ENCODE assay signal across 8 mouse cellular contexts in the genomic region with DNA sequence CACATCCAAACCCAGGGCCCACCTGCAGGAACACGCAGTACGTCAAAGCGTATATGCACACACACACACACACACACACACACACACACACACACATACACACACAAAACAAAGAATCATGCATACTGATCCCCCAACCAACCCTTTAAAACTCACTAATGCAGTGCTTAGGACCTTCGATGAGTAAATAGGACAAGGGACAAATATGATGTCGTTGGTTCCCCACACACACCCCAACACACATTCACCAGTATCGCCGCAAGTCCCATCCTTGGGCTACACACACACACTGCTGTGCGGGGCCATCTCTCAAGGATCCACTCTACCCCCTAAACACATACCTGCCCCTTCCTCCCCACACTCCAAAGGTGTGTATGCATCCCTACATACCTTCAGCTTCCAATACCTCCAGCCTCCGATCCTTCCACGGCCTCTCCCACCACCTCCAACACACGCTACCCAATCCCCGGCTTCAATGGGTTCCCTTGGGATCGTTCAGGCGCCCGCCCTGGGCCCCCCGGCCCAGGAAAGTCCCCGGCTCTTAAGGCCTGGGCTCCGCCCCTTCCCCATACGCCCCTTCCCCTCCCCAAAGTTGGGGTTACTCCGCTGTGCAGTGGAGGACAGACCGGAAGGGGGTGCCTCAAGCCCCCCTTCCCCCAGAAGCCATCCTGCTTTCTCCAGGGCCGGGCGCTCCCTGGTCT. TPM values are rescaled to one million over a fixed set of nuclear protein-coding genes. Genes with fewer than 3 reads are reported as not detected.
A peak's percentile ranks its signal among the peaks of the same experiment; 100 is the strongest.
DNase-seq lines count a peak whose midpoint lies in the region; ATAC-seq lines count a peak whose summit lies in the region.
"Had no signal": no experiment of that assay in that cellular context is flagged by ENCODE, and none has a peak within 500 bp of the region (broad histone marks: within the 10 kb centered on the region; RNA-seq: fewer than 3 reads in every experiment).

No protein-coding gene starts in this region.

- peak; percentile 54 for ATAC-seq in granulocyte monocyte progenitor cell, adult 5-6 weeks (replicated peaks; ENCODE audit: poor library complexity, severe bottlenecking)
- ATAC-seq in liver, embryonic 11.5 days (replicated peaks; ENCODE audit: low FRiP score) = peak; percentile 39

- H3K4me1 ChIP-seq in liver, embryonic 11.5 days (replicated peaks; ENCODE audit: control insufficient read depth, insufficient read depth, low read length) = peaks cover 13% of the 10 kb centered on the region

- H3K9me3 ChIP-seq in liver, embryonic 11.5 days (ENCODE audit: control insufficient read depth, low read length) = no peaks in the 10 kb centered on the region

- H3K27me3 ChIP-seq in liver, embryonic 11.5 days (replicated peaks; ENCODE audit: control insufficient read depth, insufficient read depth, low read length) = no peaks in the 10 kb centered on the region

- H3K27ac ChIP-seq in liver, embryonic 11.5 days (ENCODE audit: low read depth, low read length) = peak overlapping the region; percentile 68; the same call in 1 of the 2 replicates

- WGBS in liver, embryonic 11.5 days = 9% methylated on average over 23 of the region's 23 CpGs

- H3K9ac ChIP-seq in liver, embryonic 11.5 days (ENCODE audit: low read depth, low read length) = peak overlapping the region; percentile 76

- H3K36me3 ChIP-seq in liver, embryonic 11.5 days (ENCODE audit: control insufficient read depth, insufficient read depth, low read length) = no peaks in the 10 kb centered on the region

- DNase-seq in right cerebral cortex, postnatal 4 days = peak; percentile 64
- DNase-seq in right cerebral cortex, adult 18-20 months = no peak
- peak; percentile 20 to 43 for DNase-seq in cerebellum, adult 18-20 months
- no peak for DNase-seq in liver, embryonic 11.5 days (ENCODE audit: low spot score)
- peak; percentile 80 for DNase-seq in retina, postnatal 1 day
- DNase-seq in gastrocnemius, adult 18-20 months (ENCODE audit: low spot score) = no peak

- H3K4me2 ChIP-seq in liver, embryonic 11.5 days = peak overlapping the region; percentile 91

- H3K4me3 ChIP-seq in liver, embryonic 11.5 days (ENCODE audit: low read depth, low read length) = peak overlapping the region; percentile 74

RNA-seq across cellular contexts. Expression of gene Vangl2, which starts 1.9 kb away (rescaled TPM):
- total RNA-seq in granulocyte monocyte progenitor cell, adult 5-6 weeks (2014; fragmentation: Nextera tagmentation) = 3.0 and 6.3 TPM in 2 replicates
- 1.5 and 2.5 TPM in 2 replicates for total RNA-seq in granulocyte monocyte progenitor cell, adult 5-6 weeks (2017)
- 5.4 and 6.2 TPM in 2 replicates for polyA plus RNA-seq in liver, embryonic 11.5 days (2014; fragmentation: Nextera tagmentation; extraction: Ambion mirVana)
- under 1 TPM; 0.34 to 0.55 TPM for total RNA-seq in gastrocnemius, adult 18-20 months (2021)

RNA-seq across cellular contexts. Expression of gene Nhlh1, which starts 31.0 kb away (rescaled TPM):
- total RNA-seq in granulocyte monocyte progenitor cell, adult 5-6 weeks (2014; fragmentation: Nextera tagmentation) = not detected in 2 replicates
- total RNA-seq in granulocyte monocyte progenitor cell, adult 5-6 weeks (2017) = not detected in 2 replicates
- polyA plus RNA-seq in liver, embryonic 11.5 days (2014; fragmentation: Nextera tagmentation; extraction: Ambion mirVana) = 0.11 TPM in 1 of 2 replicates, not detected in the other
- not detected for total RNA-seq in gastrocnemius, adult 18-20 months (2021)
- polyA plus RNA-seq: large intestine, adult 2 months had no signal

RNA-seq across cellular contexts. Expression of gene Copa, which starts 56.0 kb away (rescaled TPM):
- total RNA-seq in granulocyte monocyte progenitor cell, adult 5-6 weeks (2014; fragmentation: Nextera tagmentation) = 183 and 188 TPM in 2 replicates
- 175 and 184 TPM in 2 replicates for total RNA-seq in granulocyte monocyte progenitor cell, adult 5-6 weeks (2017)
- 137 and 153 TPM in 2 replicates for polyA plus RNA-seq in liver, embryonic 11.5 days (2014; fragmentation: Nextera tagmentation; extraction: Ambion mirVana)
- total RNA-seq in gastrocnemius, adult 18-20 months (2021) = 10 to 100 TPM; 85.8 to 86.6 TPM

RNA-seq across cellular contexts. Expression of gene Ncstn, which starts 56.2 kb away (rescaled TPM):
- total RNA-seq in granulocyte monocyte progenitor cell, adult 5-6 weeks (2014; fragmentation: Nextera tagmentation) = 63.1 and 77.4 TPM in 2 replicates
- total RNA-seq in granulocyte monocyte progenitor cell, adult 5-6 weeks (2017) = 29.3 and 38.9 TPM in 2 replicates
- polyA plus RNA-seq in liver, embryonic 11.5 days (2014; fragmentation: Nextera tagmentation; extraction: Ambion mirVana) = 75.3 and 76.5 TPM in 2 replicates
- total RNA-seq in gastrocnemius, adult 18-20 months (2021) = 10 to 100 TPM; 24.7 to 24.8 TPM

Comparison
In these comparisons a context has a peak if more than half of its experiments do, and no peak if none do; other contexts are left out.
1. DNase-seq: peak in right cerebral cortex, postnatal 4 days (single experiment), cerebellum, adult 18-20 months (2 of 2) and retina, postnatal 1 day (single experiment); none in right cerebral cortex, adult 18-20 months (single experiment), liver, embryonic 11.5 days (single experiment) and gastrocnemius, adult 18-20 months (single experiment).